Mouse (Mus musculus) adrenal gland, postnatal 10 days (tissue): Measurements from ENCODE around the gene Anpep. TPM values are rescaled to one million over a fixed set of nuclear protein-coding genes. Genes with fewer than 3 reads are reported as not detected.
A peak's percentile ranks its signal among the peaks of the same experiment; 100 is the strongest.

ENCODE experiments used
- DNase-seq: peaks from one replicate; pipeline ENCODE4 v3.0.0; 2021; ENCODE audit warnings: mixed read lengths
- long read RNA-seq, 2 experiments: library from polyadenylated mRNA; stranded (forward); transcript quantifications; one replicate each; pipeline ENCODE4 v2.0.0; 2021
- total RNA-seq, 2 experiments: library from RNA; stranded (reverse); gene quantifications; 2 replicates each; pipeline ENCODE4 v1.2.3; 2021

Anpep gene
- 10 to 100 TPM; 33.0 to 41.3 TPM for total RNA-seq
- long read RNA-seq, experiment 1, partial matches to known transcripts = 0 of 2 reads
- long read RNA-seq, experiment 1, other reads (novel, unspliced or antisense) = 0 of 2 reads
- long read RNA-seq, experiment 2, partial matches to known transcripts = 1 of 4 reads
- long read RNA-seq, experiment 2, other reads (novel, unspliced or antisense) = 1 of 4 reads

GRCm38 (mm10) chr7:79860811-79861210 is at the start of gene Anpep:
Gene Anpep (minus strand): TSS chr7:79861059.
- DNase-seq = no peak

- peak; percentile 45 for DNase-seq
Measured at GRCm38 (mm10) chr7:79907356-79907755, 46.5 kb upstream of the Anpep start.

- no peak for DNase-seq
Measured at GRCm38 (mm10) chr7:79906914-79907313, 46.1 kb upstream of the Anpep start.

- no peak for DNase-seq
Measured at GRCm38 (mm10) chr7:79905193-79905592, 44.3 kb upstream of the Anpep start.

GRCm38 (mm10) chr7:79903160-79903792 is 42.4 kb upstream of the Anpep start:
- no peak for DNase-seq

- DNase-seq = no peak
Measured at GRCm38 (mm10) chr7:79900753-79901152, 39.9 kb upstream of the Anpep start.

GRCm38 (mm10) chr7:79895225-79895624 is 34.4 kb upstream of the Anpep start:
- no peak for DNase-seq

GRCm38 (mm10) chr7:79894790-79895189 is 33.9 kb upstream of the Anpep start:
- no peak for DNase-seq

GRCm38 (mm10) chr7:79892576-79893428 is 31.9 kb upstream of the Anpep start:
- DNase-seq = no peak

GRCm38 (mm10) chr7:79890436-79891221 is 29.8 kb upstream of the Anpep start:
- DNase-seq = peak; percentile 19

- DNase-seq = no peak
Measured at GRCm38 (mm10) chr7:79888603-79889002, 27.7 kb upstream of the Anpep start.

GRCm38 (mm10) chr7:79883613-79884334 is 22.9 kb upstream of the Anpep start:
- no peak for DNase-seq

GRCm38 (mm10) chr7:79881901-79882300 is 21.0 kb upstream of the Anpep start:
- DNase-seq = no peak

GRCm38 (mm10) chr7:79880998-79881397 is 20.1 kb upstream of the Anpep start:
- DNase-seq = peak; percentile 35

GRCm38 (mm10) chr7:79880033-79880432 is 19.2 kb upstream of the Anpep start:
- no peak for DNase-seq

GRCm38 (mm10) chr7:79878455-79879025 is 17.7 kb upstream of the Anpep start:
- DNase-seq = no peak

GRCm38 (mm10) chr7:79873407-79873806 is 12.5 kb upstream of the Anpep start:
- no peak for DNase-seq

- no peak for DNase-seq
Measured at GRCm38 (mm10) chr7:79871797-79872345, 11.0 kb upstream of the Anpep start.

- no peak for DNase-seq
Measured at GRCm38 (mm10) chr7:79869072-79869719, 8.3 kb upstream of the Anpep start.

- DNase-seq = no peak
Measured at GRCm38 (mm10) chr7:79868475-79868874, 7.6 kb upstream of the Anpep start.
